Mouse (Mus musculus) neutrophil, adult 59 days (primary cell): Measurements from ENCODE around the gene Cacng4. TPM values are rescaled to one million over a fixed set of nuclear protein-coding genes. Genes with fewer than 3 reads are reported as not detected.

Source experiments
- total RNA-seq, 2 experiments: library from RNA; stranded (reverse); gene quantifications; 1 replicate in 1 of 2; 2 replicates in 1 of 2; pipeline ENCODE4 v1.2.4; 2023

Cacng4 gene
- not detected for total RNA-seq

DNA sequence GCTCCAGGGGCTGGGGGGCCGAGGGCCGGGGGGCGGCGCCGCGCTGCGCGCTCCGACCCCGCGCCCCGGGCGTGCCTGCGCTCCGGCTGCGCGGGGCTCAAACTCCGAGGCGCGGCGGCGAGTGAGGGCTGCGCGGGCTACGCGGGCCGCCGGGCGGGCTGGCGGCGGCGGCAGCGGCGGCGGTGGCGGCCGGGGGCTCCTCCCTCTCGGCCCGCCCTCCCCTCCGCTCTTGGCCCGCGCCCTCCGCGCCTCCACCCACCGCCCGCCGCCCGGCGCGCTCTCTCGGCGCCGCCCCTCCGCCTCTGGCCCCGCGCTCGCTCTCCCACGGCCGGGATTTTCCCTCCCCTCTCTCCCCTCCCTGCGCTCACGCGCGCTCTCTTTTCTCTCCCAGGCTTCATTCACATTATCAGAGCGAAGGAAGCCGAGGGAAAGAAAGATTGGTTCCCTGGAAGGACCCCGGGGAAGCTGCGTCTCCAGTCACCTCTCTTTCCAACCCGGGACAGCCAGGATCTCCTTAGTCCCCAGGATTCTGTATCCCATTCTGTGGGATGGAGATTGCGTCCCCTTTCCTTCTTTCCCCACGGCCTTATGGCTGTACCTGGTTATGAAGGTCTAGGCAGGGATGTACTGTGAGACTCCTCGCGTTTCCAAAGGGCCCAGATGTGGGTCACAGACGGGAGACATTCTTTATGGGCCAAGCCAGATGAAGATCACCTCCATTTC lies at the start of gene Cacng4:
Cacng4 (minus strand) TSS at position 11 of the 723 bp plus-strand sequence.

DNA sequence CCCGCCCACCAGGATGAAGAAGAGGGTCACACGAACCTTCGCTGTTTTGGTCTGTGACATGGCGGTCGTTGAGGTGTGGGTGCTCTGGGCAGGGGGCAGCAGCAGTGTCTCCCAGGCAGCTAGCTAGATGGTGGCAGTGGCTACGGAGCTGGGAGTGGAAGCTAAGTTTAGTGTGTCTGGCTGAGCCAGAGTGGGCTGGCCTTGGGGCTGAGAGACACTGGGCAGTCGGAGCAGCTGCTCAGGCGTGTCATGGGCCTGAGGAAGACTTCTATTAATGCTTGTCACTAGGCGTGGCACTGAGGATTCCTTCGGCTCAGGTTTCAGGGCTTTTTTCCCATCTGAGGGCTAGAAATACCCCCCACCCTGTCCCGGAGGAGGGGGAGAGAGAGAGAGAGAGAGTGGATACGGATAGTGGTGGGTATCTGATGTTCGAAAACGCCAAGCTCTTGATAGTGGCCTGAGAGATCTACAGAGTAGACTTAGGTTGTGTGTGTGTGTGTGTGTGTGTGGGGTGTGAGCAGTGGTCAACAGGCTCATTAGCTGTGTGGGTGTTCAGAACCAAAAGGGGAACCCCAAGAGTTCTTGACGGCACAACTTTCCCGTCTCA lies 77.9 kb downstream of the Cacng4 start, which contains the start of gene Cacng1:
Cacng1 (minus strand) TSS at position 191 of the 607 bp plus-strand sequence.

Other genes with a start within 250 kb of the Cacng4 start
- gene Helz, start 246.6 kb downstream of the Cacng4 start, total RNA-seq, result 10 to 100 TPM; 23.9 to 26.4 TPM
- not detected for gene Cacng1, start 78.0 kb downstream of the Cacng4 start, total RNA-seq
- gene Cacng5, start 120.5 kb upstream of the Cacng4 start, total RNA-seq, result not detected